Mouse (Mus musculus): ENCODE measurements around the gene Tlcd1. TPM values are rescaled to one million over a fixed set of nuclear protein-coding genes. Genes with fewer than 3 reads are reported as not detected.
A peak's percentile ranks its signal among the peaks of the same experiment; 100 is the strongest.
"Not testable (repeated sequence)": the region's sequence is repeated elsewhere in the genome, so short reads cannot be mapped to it uniquely, and the experiment has no call there.

Tlcd1 gene
- 10 to 100 TPM in 1 of 26 experiments, 1 to 10 TPM in 25; 1.3 to 10.0 (median 5.1) TPM for total RNA-seq (2018; cell fraction: chromatin; rRNA removed)
- total RNA-seq (2018; cell fraction: cytosol; rRNA removed) = 1 to 10 TPM in 3 of 26 experiments, under 1 TPM in 23; 0.09 to 1.3 (median 0.41) TPM
- total RNA-seq (2018; cell fraction: nucleus; rRNA removed) = 1 to 10 TPM; 1.4 to 9.8 (median 3.1) TPM
- 0.76 to 1.4 TPM (median 1.1 TPM) in 3 replicates for polyA plus RNA-seq (2018)

- Histone ChIP-seq H3K79me2 (ENCODE audit: inconsistent target) (peaks cover 4% of the 10 kb centered on the region), H3K4me3 (ENCODE audit: inconsistent target) (peak within 1 kb of the TSS; percentile 69), H3K27ac (peak within 1 kb of the TSS; percentile 77), H3K36me3 (ENCODE audit: inconsistent target) (peaks cover 11% of the 10 kb centered on the region; the same call in 1 of the 2 replicates)
- WGBS (ENCODE audit: missing documents) = 0% methylated on average over 32 of the region's 32 CpGs
Observed at GRCm38 (mm10) chr11:78176402-78176862, at the start of gene Tlcd1, which contains the start of gene Nek8. Gene Tlcd1, plus strand, starts transcription at chr11:78176711. Gene Nek8, minus strand, starts transcription at chr11:78176675.

GRCm38 (mm10) chr11:78126739-78127138 is 49.8 kb upstream of the Tlcd1 start:
- 3% methylated on average over 4 of the region's 4 CpGs for WGBS (ENCODE audit: missing documents)
- Histone ChIP-seq H3K36me3 (ENCODE audit: inconsistent target) (no peaks in the 10 kb centered on the region), H3K27ac (no peak overlapping the region), H3K4me3 (ENCODE audit: inconsistent target) (no peak overlapping the region), H3K79me2 (ENCODE audit: inconsistent target) (peaks cover 99% of the 10 kb centered on the region)

GRCm38 (mm10) chr11:78129458-78129857 is 47.1 kb upstream of the Tlcd1 start:
- Histone ChIP-seq H3K27ac (no peak overlapping the region), H3K36me3 (ENCODE audit: inconsistent target) (no peaks in the 10 kb centered on the region), H3K4me3 (ENCODE audit: inconsistent target) (no peak overlapping the region), H3K79me2 (ENCODE audit: inconsistent target) (peaks cover 99% of the 10 kb centered on the region)
- 98% methylated on average over 8 of the region's 8 CpGs for WGBS (ENCODE audit: missing documents)

GRCm38 (mm10) chr11:78133915-78134314 is 42.6 kb upstream of the Tlcd1 start:
- no peak overlapping the region for H3K27ac ChIP-seq
- WGBS (ENCODE audit: missing documents) = 88% methylated on average over 6 of the region's 6 CpGs
- H3K36me3 ChIP-seq (ENCODE audit: inconsistent target) = no peaks in the 10 kb centered on the region
- H3K4me3 ChIP-seq (ENCODE audit: inconsistent target) = no peak overlapping the region
- peaks cover 100% of the 10 kb centered on the region for H3K79me2 ChIP-seq (ENCODE audit: inconsistent target)

- no peaks in the 10 kb centered on the region for H3K36me3 ChIP-seq (ENCODE audit: inconsistent target)
- no peak overlapping the region for H3K27ac ChIP-seq
- WGBS (ENCODE audit: missing documents) = 89% methylated on average over 3 of the region's 3 CpGs
- H3K79me2 ChIP-seq (ENCODE audit: inconsistent target) = peaks cover 100% of the 10 kb centered on the region
- no peak overlapping the region for H3K4me3 ChIP-seq (ENCODE audit: inconsistent target)
Observed at GRCm38 (mm10) chr11:78134344-78134743, 42.2 kb upstream of the Tlcd1 start.

- H3K4me3 ChIP-seq (ENCODE audit: inconsistent target); H3K27ac ChIP-seq; H3K36me3 ChIP-seq (ENCODE audit: inconsistent target): not testable (repeated sequence)
- 96% methylated on average over 6 of the region's 7 CpGs for WGBS (ENCODE audit: missing documents)
- H3K79me2 ChIP-seq (ENCODE audit: inconsistent target) = peaks cover 100% of the 10 kb centered on the region
Observed at GRCm38 (mm10) chr11:78135314-78135713, 41.2 kb upstream of the Tlcd1 start.

GRCm38 (mm10) chr11:78136132-78136531 is 40.4 kb upstream of the Tlcd1 start:
- Histone ChIP-seq H3K36me3 (ENCODE audit: inconsistent target) (no peaks in the 10 kb centered on the region), H3K79me2 (ENCODE audit: inconsistent target) (peaks cover 100% of the 10 kb centered on the region), H3K4me3 (ENCODE audit: inconsistent target) (no peak overlapping the region), H3K27ac (no peak overlapping the region)
- WGBS (ENCODE audit: missing documents) = 83% methylated on average over 1 of the region's 1 CpGs

GRCm38 (mm10) chr11:78137584-78137983 is 38.9 kb upstream of the Tlcd1 start:
- H3K36me3 ChIP-seq (ENCODE audit: inconsistent target) = no peaks in the 10 kb centered on the region
- WGBS (ENCODE audit: missing documents) = 89% methylated on average over 4 of the region's 4 CpGs
- H3K79me2 ChIP-seq (ENCODE audit: inconsistent target) = peaks cover 98% of the 10 kb centered on the region
- no peak overlapping the region for H3K4me3 ChIP-seq (ENCODE audit: inconsistent target)
- H3K27ac ChIP-seq = no peak overlapping the region

- Histone ChIP-seq H3K36me3 (ENCODE audit: inconsistent target) (no peaks in the 10 kb centered on the region), H3K79me2 (ENCODE audit: inconsistent target) (peaks cover 94% of the 10 kb centered on the region), H3K4me3 (ENCODE audit: inconsistent target) (no peak overlapping the region), H3K27ac (no peak overlapping the region)
- 94% methylated on average over 3 of the region's 3 CpGs for WGBS (ENCODE audit: missing documents)
Observed at GRCm38 (mm10) chr11:78138023-78138422, 38.5 kb upstream of the Tlcd1 start.

DNA sequence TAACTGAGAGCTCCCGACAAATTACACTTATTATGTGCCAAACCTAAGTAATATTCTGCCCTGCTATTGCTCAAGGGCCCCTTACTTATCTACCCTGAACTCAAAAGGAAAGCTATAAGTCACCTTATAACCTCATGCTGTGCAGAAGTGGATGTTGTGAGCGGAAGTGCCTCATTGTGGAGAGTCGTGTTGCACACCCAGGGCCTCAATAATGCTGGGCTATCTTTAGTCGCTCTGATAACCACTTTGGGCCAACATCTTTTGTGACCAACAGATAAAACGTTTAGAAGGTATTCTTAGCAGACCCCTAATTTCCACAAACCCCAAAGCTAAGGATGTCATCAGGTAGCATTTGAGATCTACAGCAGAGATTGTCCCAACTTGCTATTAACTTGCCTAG is 35.8 kb upstream of the Tlcd1 start:
- Histone ChIP-seq H3K79me2 (ENCODE audit: inconsistent target) (peaks cover 67% of the 10 kb centered on the region), H3K36me3 (ENCODE audit: inconsistent target) (peaks cover 19% of the 10 kb centered on the region), H3K4me3 (ENCODE audit: inconsistent target) (no peak overlapping the region), H3K27ac (no peak overlapping the region)
- WGBS (ENCODE audit: missing documents) = 78% methylated on average over 5 of the region's 5 CpGs

DNA sequence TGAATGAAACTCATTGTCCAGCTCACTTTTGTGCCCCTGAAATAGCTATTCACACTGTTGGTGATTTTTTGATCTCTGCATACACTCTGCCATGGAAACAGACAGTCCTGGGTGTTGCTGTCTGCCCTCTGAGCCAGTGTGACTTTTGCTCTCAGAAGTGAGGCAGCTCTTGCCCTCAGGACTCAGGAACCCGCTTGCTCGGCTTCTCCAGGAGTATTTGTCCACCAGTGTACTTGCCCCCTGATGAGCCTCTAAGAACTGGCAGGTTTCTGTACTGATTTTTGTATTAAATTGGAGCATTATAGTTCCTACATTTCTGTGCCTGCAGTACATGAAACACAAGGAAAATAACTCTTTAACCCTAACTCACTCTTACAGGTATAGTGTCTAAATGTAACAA is 33.0 kb upstream of the Tlcd1 start:
- Histone ChIP-seq H3K79me2 (ENCODE audit: inconsistent target) (peaks cover 39% of the 10 kb centered on the region), H3K4me3 (ENCODE audit: inconsistent target) (no peak overlapping the region), H3K36me3 (ENCODE audit: inconsistent target) (peaks cover 35% of the 10 kb centered on the region), H3K27ac (no peak overlapping the region)
- 85% methylated on average over 2 of the region's 2 CpGs for WGBS (ENCODE audit: missing documents)

DNA sequence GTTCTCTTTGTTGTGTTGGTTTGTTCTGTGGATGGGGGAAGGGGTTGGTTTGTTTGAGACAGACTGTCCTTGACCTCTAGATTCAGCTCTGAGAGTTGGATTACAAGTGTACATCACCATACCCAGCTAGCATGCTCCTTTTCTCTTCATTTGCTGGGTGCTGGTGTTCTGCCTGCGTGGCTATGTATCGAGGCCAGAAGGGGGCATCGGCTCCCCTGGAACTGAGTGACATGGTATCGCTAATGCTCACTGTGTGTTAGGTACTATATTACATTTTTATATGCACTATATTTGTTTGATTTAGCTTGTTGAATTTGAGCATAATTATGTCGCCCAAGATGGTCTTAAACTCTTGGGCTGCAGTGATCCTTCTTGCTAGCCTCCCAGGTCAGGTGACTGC is 30.3 kb upstream of the Tlcd1 start:
- 98% methylated on average over 5 of the region's 5 CpGs for WGBS (ENCODE audit: missing documents)
- Histone ChIP-seq H3K36me3 (ENCODE audit: inconsistent target) (peaks cover 45% of the 10 kb centered on the region), H3K79me2 (ENCODE audit: inconsistent target) (peaks cover 12% of the 10 kb centered on the region; the same call in 1 of the 2 replicates), H3K4me3 (ENCODE audit: inconsistent target) (no peak overlapping the region), H3K27ac (no peak overlapping the region)

- H3K79me2 ChIP-seq (ENCODE audit: inconsistent target) = peaks cover 5% of the 10 kb centered on the region; the same call in 1 of the 2 replicates
- H3K27ac ChIP-seq = no peak overlapping the region
- 85% methylated on average over 6 of the region's 6 CpGs for WGBS (ENCODE audit: missing documents)
- no peak overlapping the region for H3K4me3 ChIP-seq (ENCODE audit: inconsistent target)
- peaks cover 45% of the 10 kb centered on the region for H3K36me3 ChIP-seq (ENCODE audit: inconsistent target)
Observed at GRCm38 (mm10) chr11:78146707-78147543, 29.6 kb upstream of the Tlcd1 start.

DNA sequence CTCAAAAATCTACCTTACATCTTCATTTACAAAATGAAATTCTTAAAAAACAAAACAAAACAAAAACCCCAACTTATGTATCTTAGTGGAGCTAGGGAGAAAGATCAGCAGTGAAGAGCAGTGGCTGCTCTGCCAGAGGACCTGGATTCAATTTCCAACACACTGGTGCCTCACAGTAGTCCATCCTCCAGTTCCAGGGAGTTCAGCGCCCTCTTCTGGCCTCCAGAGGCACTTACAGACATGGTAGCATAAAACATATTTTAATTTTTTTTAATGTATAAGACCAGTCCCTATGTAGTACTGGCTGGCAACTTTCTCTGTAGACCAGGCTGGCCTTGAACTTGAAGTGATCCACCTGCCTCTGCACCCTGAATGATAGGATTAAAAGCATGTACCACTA is 25.4 kb upstream of the Tlcd1 start:
- 40% methylated on average over 1 of the region's 1 CpGs for WGBS (ENCODE audit: missing documents)
- H3K36me3 ChIP-seq (ENCODE audit: inconsistent target) = peaks cover 34% of the 10 kb centered on the region

More for the DNA sequence above, 25.4 kb upstream of the Tlcd1 start:
- H3K4me3 ChIP-seq (ENCODE audit: inconsistent target) = no peak overlapping the region
- H3K79me2 ChIP-seq (ENCODE audit: inconsistent target) = no peaks in the 10 kb centered on the region
- H3K27ac ChIP-seq = no peak overlapping the region

Measured in macrophage (primary cell).